Mouse (Mus musculus) neural tube, embryonic 15.5 days (tissue): Measurements from ENCODE around the gene Nek7. TPM values are rescaled to one million over a fixed set of nuclear protein-coding genes. Genes with fewer than 3 reads are reported as not detected.
A peak's percentile ranks its signal among the peaks of the same experiment; 100 is the strongest.

Experiments
- ATAC-seq: fragments of 200-750 bp; cut with Nextera tagmentation; 2 replicates; pipeline ENCODE4 v1.8.0; 2017; ENCODE audit warnings: mild to moderate bottlenecking, moderate TSS enrichment, moderate library complexity; ENCODE audit not compliant: low FRiP score
- H3K27ac ChIP-seq: fragments of 300-500 bp; sonication (generic); replicated peaks from 2 replicates; pipeline ENCODE4 v1.5.1; 2015; ENCODE audit warnings: mild to moderate bottlenecking, inconsistent platforms
- H3K27me3 ChIP-seq: fragments of 300-500 bp; sonication (generic); replicated peaks from 2 replicates; pipeline ENCODE4 v1.6.1; 2015; ENCODE audit warnings: inconsistent platforms
- H3K36me3 ChIP-seq: fragments of 300-500 bp; sonication (generic); 2 replicates; pipeline ENCODE4 v1.6.1; 2015; ENCODE audit warnings: inconsistent platforms
- H3K4me1 ChIP-seq: fragments of 300-500 bp; sonication (generic); 2 replicates; pipeline ENCODE4 v1.6.1; 2015; ENCODE audit warnings: inconsistent platforms
- H3K4me2 ChIP-seq: fragments of 300-500 bp; sonication (generic); 2 replicates; pipeline ENCODE4 v1.6.1; 2015; ENCODE audit warnings: inconsistent platforms, mild to moderate bottlenecking, moderate library complexity
- H3K4me3 ChIP-seq: fragments of 300-500 bp; sonication (generic); replicated peaks from 2 replicates; pipeline ENCODE4 v1.5.1; 2015; ENCODE audit warnings: mild to moderate bottlenecking, inconsistent platforms
- H3K9ac ChIP-seq: fragments of 300-500 bp; sonication (generic); replicated peaks from 2 replicates; pipeline ENCODE4 v1.6.1; 2015; ENCODE audit warnings: mild to moderate bottlenecking, inconsistent platforms
- H3K9me3 ChIP-seq: fragments of 300-500 bp; sonication (generic); replicated peaks from 2 replicates; pipeline ENCODE4 v1.6.1; 2016; ENCODE audit warnings: inconsistent platforms
- WGBS: fragments of 180-500 bp; shearing (Covaris S2); methylation state at CpG from one replicate; pipeline ENCODE4 v1.1.7; 2015; ENCODE audit warnings: mixed read lengths; 5-methylcytosine and 5-hydroxymethylcytosine counted together
- polyA plus RNA-seq: library from polyadenylated mRNA; unstranded; fragments of >200 nt; fragmentation: Nextera tagmentation; extraction: Ambion mirVana; gene quantifications from 2 replicates; pipeline ENCODE4 v1.2.1, GENCODE M21; 2015

Gene Nek7
- polyA plus RNA-seq, 1 experiment from 2014 or later: 10.8 TPM

- WGBS: 29% methylated on average over 1 of the region's 1 CpGs
- Histone ChIP-seq H3K27ac (no peak overlapping the region), H3K4me1 (peaks cover 10% of the 10 kb centered on the region), H3K9ac (no peak overlapping the region), H3K27me3 (peaks cover 4% of the 10 kb centered on the region; the same call in 1 of the 2 replicates), H3K9me3 (no peaks in the 10 kb centered on the region), H3K4me2 (no peak overlapping the region), H3K4me3 (no peak overlapping the region), H3K36me3 (no peaks in the 10 kb centered on the region)
- no peak for ATAC-seq
These were observed 3.9 kb upstream of the Nek7 start for GRCm38 (mm10) chr1:138623870-138624269.

GRCm38 (mm10) chr1:138622831-138623230 lies 2.9 kb upstream of the Nek7 start:
- peaks cover 4% of the 10 kb centered on the region; the same call in 1 of the 2 replicates for H3K27me3 ChIP-seq
- ATAC-seq: no peak
- H3K4me3 ChIP-seq: no peak overlapping the region
- 91% methylated on average over 5 of the region's 5 CpGs for WGBS
- no peak overlapping the region for H3K27ac ChIP-seq
- no peaks in the 10 kb centered on the region for H3K36me3 ChIP-seq
- no peak overlapping the region for H3K4me2 ChIP-seq
- no peaks in the 10 kb centered on the region for H3K9me3 ChIP-seq
- H3K4me1 ChIP-seq: peaks cover 20% of the 10 kb centered on the region
- H3K9ac ChIP-seq: no peak overlapping the region

- 88% methylated on average over 3 of the region's 3 CpGs for WGBS
- ATAC-seq: no peak
- Histone ChIP-seq H3K36me3 (no peaks in the 10 kb centered on the region), H3K4me1 (peaks cover 24% of the 10 kb centered on the region), H3K9ac (no peak overlapping the region), H3K9me3 (no peaks in the 10 kb centered on the region), H3K4me2 (no peak overlapping the region), H3K4me3 (no peak overlapping the region), H3K27me3 (peaks cover 4% of the 10 kb centered on the region; the same call in 1 of the 2 replicates), H3K27ac (no peak overlapping the region)
These were observed 2.5 kb upstream of the Nek7 start for GRCm38 (mm10) chr1:138622431-138622830.

GRCm38 (mm10) chr1:138619114-138619971 lies 598 bp downstream of the Nek7 start:
- H3K27ac ChIP-seq: peak overlapping the region; percentile 86
- H3K36me3 ChIP-seq: no peaks in the 10 kb centered on the region
- H3K9me3 ChIP-seq: no peaks in the 10 kb centered on the region
- peak overlapping the region; percentile 54 for H3K9ac ChIP-seq
- peaks cover 4% of the 10 kb centered on the region; the same call in 1 of the 2 replicates for H3K27me3 ChIP-seq
- peak overlapping the region; percentile 84 for H3K4me2 ChIP-seq
- WGBS: under 1% methylated on average over 74 of the region's 83 CpGs
- ATAC-seq: peak; percentile 98
- H3K4me3 ChIP-seq: peak overlapping the region; percentile 69
- H3K4me1 ChIP-seq: peaks cover 27% of the 10 kb centered on the region

GRCm38 (mm10) chr1:138618012-138618354 lies 2.0 kb downstream of the Nek7 start:
- Histone ChIP-seq H3K4me1 (peaks cover 27% of the 10 kb centered on the region), H3K4me2 (peak overlapping the region; percentile 84), H3K27me3 (peaks cover 4% of the 10 kb centered on the region; the same call in 1 of the 2 replicates), H3K36me3 (no peaks in the 10 kb centered on the region), H3K9ac (peak overlapping the region; percentile 24), H3K27ac (0 out of 2 replicates have a peak overlapping the region, but pooled peaks have one; percentile 65), H3K9me3 (no peaks in the 10 kb centered on the region), H3K4me3 (peak overlapping the region; percentile 69)
- WGBS: under 1% methylated on average over 11 of the region's 11 CpGs
- ATAC-seq: peak; percentile 69

- Histone ChIP-seq H3K27me3 (peaks cover 4% of the 10 kb centered on the region; the same call in 1 of the 2 replicates), H3K4me3 (peak overlapping the region; percentile 69), H3K4me2 (peak overlapping the region; percentile 84), H3K36me3 (no peaks in the 10 kb centered on the region), H3K27ac (no peak overlapping the region), H3K9ac (peak overlapping the region; percentile 24), H3K9me3 (no peaks in the 10 kb centered on the region), H3K4me1 (peaks cover 27% of the 10 kb centered on the region)
- 17% methylated on average over 17 of the region's 17 CpGs for WGBS
- ATAC-seq: no peak
These were observed 2.5 kb downstream of the Nek7 start for GRCm38 (mm10) chr1:138617279-138618011.

GRCm38 (mm10) chr1:138615388-138615787 lies 4.6 kb downstream of the Nek7 start:
- Histone ChIP-seq H3K9ac (no peak overlapping the region), H3K4me2 (no peak overlapping the region), H3K9me3 (no peaks in the 10 kb centered on the region), H3K27ac (no peak overlapping the region), H3K4me1 (peaks cover 27% of the 10 kb centered on the region), H3K4me3 (no peak overlapping the region), H3K27me3 (no peaks in the 10 kb centered on the region), H3K36me3 (no peaks in the 10 kb centered on the region)
- WGBS: 81% methylated on average over 3 of the region's 3 CpGs
- no peak for ATAC-seq

GRCm38 (mm10) chr1:138614552-138615287 lies 5.2 kb downstream of the Nek7 start:
- Histone ChIP-seq H3K9ac (no peak overlapping the region), H3K4me2 (no peak overlapping the region), H3K27ac (no peak overlapping the region), H3K9me3 (no peaks in the 10 kb centered on the region), H3K4me3 (no peak overlapping the region), H3K27me3 (no peaks in the 10 kb centered on the region), H3K36me3 (no peaks in the 10 kb centered on the region), H3K4me1 (peaks cover 20% of the 10 kb centered on the region)
- no peak for ATAC-seq
- WGBS: 75% methylated on average over 6 of the region's 6 CpGs

GRCm38 (mm10) chr1:138612177-138612576 lies 7.8 kb downstream of the Nek7 start:
- Histone ChIP-seq H3K4me2 (no peak overlapping the region), H3K4me3 (no peak overlapping the region), H3K4me1 (peaks cover under 1% of the 10 kb centered on the region; the same call in 1 of the 2 replicates), H3K9me3 (no peaks in the 10 kb centered on the region), H3K9ac (no peak overlapping the region), H3K36me3 (no peaks in the 10 kb centered on the region), H3K27me3 (no peaks in the 10 kb centered on the region), H3K27ac (no peak overlapping the region)
- WGBS: 85% methylated on average over 1 of the region's 1 CpGs
- ATAC-seq: no peak

- 93% methylated on average over 11 of the region's 12 CpGs for WGBS
- Histone ChIP-seq H3K9ac (no peak overlapping the region), H3K27me3 (no peaks in the 10 kb centered on the region)
These were observed 10.8 kb downstream of the Nek7 start for GRCm38 (mm10) chr1:138609176-138609575.

GRCm38 (mm10) chr1:138608336-138608735 lies 11.6 kb downstream of the Nek7 start:
- Histone ChIP-seq H3K9ac (no peak overlapping the region), H3K27me3 (no peaks in the 10 kb centered on the region), H3K27ac (no peak overlapping the region), H3K4me3 (no peak overlapping the region), H3K36me3 (no peaks in the 10 kb centered on the region), H3K4me2 (no peak overlapping the region), H3K4me1 (no peaks in the 10 kb centered on the region), H3K9me3 (no peaks in the 10 kb centered on the region)
- 92% methylated on average over 7 of the region's 7 CpGs for WGBS
- ATAC-seq: no peak

More at GRCm38 (mm10) chr1:138609176-138609575, 10.8 kb downstream of the Nek7 start:
- no peak for ATAC-seq
- Histone ChIP-seq H3K36me3 (no peaks in the 10 kb centered on the region), H3K4me3 (no peak overlapping the region), H3K9me3 (no peaks in the 10 kb centered on the region), H3K4me1 (no peaks in the 10 kb centered on the region), H3K4me2 (no peak overlapping the region), H3K27ac (no peak overlapping the region)
